40 mouse cellular contexts compared by ENCODE assay signal in genomic region chr14:33931853-33932252, GRCm38 (mm10). TPM values are rescaled to one million over a fixed set of nuclear protein-coding genes. Genes with fewer than 3 reads are reported as not detected.
DNase-seq lines count a peak whose midpoint lies in the region; ATAC-seq and TF ChIP-seq lines count a peak whose summit lies in the region.
"Had no signal": no experiment of that assay in that cellular context is flagged by ENCODE, and none has a peak within 500 bp of the region (broad histone marks: within the 10 kb centered on the region; RNA-seq: fewer than 3 reads in every experiment).

No protein-coding gene starts in this region.

- H3K79me2 ChIP-seq in heart, adult 2 months (replicated peaks; ENCODE audit: control insufficient read depth, insufficient read depth, low read length): no peaks in the 10 kb centered on the region

- H3K4me1 ChIP-seq in heart, embryonic 14.5 days (ENCODE audit: control insufficient read depth in 2 of 2, insufficient read depth in 2 of 2, low read length in 2 of 2): no peaks in the 10 kb centered on the region
- H3K4me1 ChIP-seq in heart, adult 2 months (ENCODE audit: control insufficient read depth, insufficient read depth, low read length): no peaks in the 10 kb centered on the region
- no peaks in the 10 kb centered on the region for H3K4me1 ChIP-seq in stomach, embryonic 16.5 days (ENCODE audit: control insufficient read depth, insufficient read depth, low read length)
- no peaks in the 10 kb centered on the region for H3K4me1 ChIP-seq in stomach, postnatal 0 days (replicated peaks; ENCODE audit: control insufficient read depth, insufficient read depth)
- H3K4me1 ChIP-seq: intestine, embryonic 15.5 days; liver, embryonic 15.5 days; stomach, embryonic 15.5 days had no signal

- H3K27ac ChIP-seq in heart, embryonic 14.5 days (replicated peaks in 1 of 2; ENCODE audit: control insufficient read depth in 1 of 2, insufficient read depth in 1 of 2, low read depth in 2 of 2, low read length in 2 of 2): no peak overlapping the region
- no peak overlapping the region for H3K27ac ChIP-seq in heart, adult 2 months
- no peak overlapping the region for H3K27ac ChIP-seq in stomach, embryonic 16.5 days (ENCODE audit: low read length)
- no peak overlapping the region for H3K27ac ChIP-seq in stomach, postnatal 0 days (replicated peaks)
- H3K27ac ChIP-seq: gastrocnemius, adult 2 months; hindbrain, postnatal 0 days; intestine, embryonic 15.5 days; liver, embryonic 15.5 days; lung, embryonic 15.5 days; stomach, embryonic 15.5 days had no signal

- H3K4me2 ChIP-seq in heart, embryonic 14.5 days (ENCODE audit: low read length): peak overlapping the region; percentile 4; the same call in 1 of the 2 replicates
- H3K4me2 ChIP-seq in stomach, embryonic 16.5 days (ENCODE audit: low read depth, low read length): no peak overlapping the region
- H3K4me2 ChIP-seq in stomach, postnatal 0 days (replicated peaks; ENCODE audit: low read depth): no peak overlapping the region
- H3K4me2 ChIP-seq: intestine, embryonic 15.5 days; liver, embryonic 15.5 days; lung, embryonic 15.5 days; midbrain, embryonic 11.5 days; stomach, embryonic 15.5 days had no signal

- no peak for TF ChIP-seq EP300 in heart, adult 2 months (IDR thresholded peaks at IDR 0.05; ENCODE audit: insufficient read depth, low read depth, low read length)
- TF ChIP-seq EP300 in stomach, postnatal 0 days (optimal IDR thresholded peaks at IDR 0.05): no peak

- no peak for ATAC-seq in heart, embryonic 14.5 days (ENCODE audit: insufficient number of reproducible peaks, insufficient read depth, low FRiP score, low read depth)
- ATAC-seq in stomach, embryonic 16.5 days (ENCODE audit: insufficient read depth, low FRiP score): peak; percentile 33; the same call in 1 of the 2 replicates
- ATAC-seq in stomach, postnatal 0 days (ENCODE audit: low FRiP score, low TSS enrichment): no peak
- ATAC-seq: forebrain, embryonic 16.5 days; hindbrain, postnatal 0 days; intestine, embryonic 15.5 days; midbrain, embryonic 16.5 days had no signal

- 27% methylated on average over 17 of the region's 17 CpGs for WGBS in heart, embryonic 14.5 days
- WGBS in heart, adult 2 months: 47% methylated on average over 17 of the region's 17 CpGs
- WGBS in stomach, embryonic 16.5 days: 48% methylated on average over 17 of the region's 17 CpGs
- WGBS in stomach, postnatal 0 days: 59% methylated on average over 17 of the region's 17 CpGs

- H3K9ac ChIP-seq in heart, embryonic 14.5 days (ENCODE audit: low read length): no peak overlapping the region
- H3K9ac ChIP-seq in heart, adult 2 months (ENCODE audit: low read depth, low read length): no peak overlapping the region
- H3K9ac ChIP-seq in stomach, embryonic 16.5 days (ENCODE audit: low read length): no peak overlapping the region
- H3K9ac ChIP-seq in stomach, postnatal 0 days (ENCODE audit: low read length): no peak overlapping the region
- H3K9ac ChIP-seq: intestine, embryonic 15.5 days; liver, embryonic 15.5 days; lung, embryonic 15.5 days; stomach, embryonic 15.5 days had no signal

- DNase-seq in adrenal gland, adult 2 months: peak; percentile 35
- no peak for DNase-seq in adrenal gland, postnatal 14 days
- no peak for DNase-seq in heart, adult 2 months
- no peak for DNase-seq in stomach, postnatal 0 days (ENCODE audit: low spot score)
- no peak for DNase-seq in spleen, postnatal 14 days (ENCODE audit: low spot score in 2 of 2)
- DNase-seq: adrenal gland, postnatal 10 days; cerebellum, adult 11 months; cerebellum, adult 9-10 months; cerebellum, postnatal 36 days; gastrocnemius, adult 2 months; gastrocnemius, postnatal 36 days; heart, adult 18-20 months; kidney, adult 8-10 months; kidney, postnatal 10 days; layer of hippocampus, postnatal 36 days; retina, postnatal 1 day; right cerebral cortex, postnatal 14 days; thymus, postnatal 4 days had no signal

- no peak for TF ChIP-seq CTCF in heart, adult 2 months (IDR thresholded peaks at IDR 0.05)
- no peak for TF ChIP-seq CTCF in stomach, postnatal 0 days (IDR thresholded peaks at IDR 0.05; ENCODE audit: low read depth)

- TF ChIP-seq POLR2A in heart, adult 2 months (IDR thresholded peaks at IDR 0.05; ENCODE audit: insufficient read depth, low read depth, low read length): no peak

- intact Hi-C loops in heart, adult 2 months (cut with DNase I): loop anchor here (2.0 kb wide), 1 partner anchor 259 kb away; no protein-coding TSS in a partner anchor

- H3K9me3 ChIP-seq in heart, embryonic 14.5 days (ENCODE audit: control insufficient read depth, low read length): no peaks in the 10 kb centered on the region
- H3K9me3 ChIP-seq in stomach, embryonic 16.5 days (replicated peaks; ENCODE audit: control insufficient read depth, low read length): no peaks in the 10 kb centered on the region
- H3K9me3 ChIP-seq in stomach, postnatal 0 days (ENCODE audit: control insufficient read depth, low read length): no peaks in the 10 kb centered on the region
- H3K9me3 ChIP-seq: intestine, embryonic 15.5 days; liver, embryonic 15.5 days; lung, embryonic 15.5 days; stomach, embryonic 15.5 days had no signal

- no peak overlapping the region for H3K4me3 ChIP-seq in heart, embryonic 14.5 days (ENCODE audit: control insufficient read depth in 1 of 2, insufficient read depth in 1 of 2, low read depth in 1 of 2, low read length in 2 of 2)
- H3K4me3 ChIP-seq in heart, adult 2 months: no peak overlapping the region
- H3K4me3 ChIP-seq in stomach, embryonic 16.5 days (replicated peaks; ENCODE audit: low read length): no peak overlapping the region
- H3K4me3 ChIP-seq in stomach, postnatal 0 days (ENCODE audit: low read depth, low read length): no peak overlapping the region
- H3K4me3 ChIP-seq: erythroblast, embryonic 14.5 days; gastrocnemius, adult 2 months; intestine, embryonic 15.5 days; liver, embryonic 15.5 days; lung, embryonic 15.5 days; stomach, embryonic 15.5 days had no signal

- H3K36me3 ChIP-seq in heart, embryonic 14.5 days (ENCODE audit: control insufficient read depth, insufficient read depth, low read length): no peaks in the 10 kb centered on the region
- no peaks in the 10 kb centered on the region for H3K36me3 ChIP-seq in heart, adult 2 months (ENCODE audit: control insufficient read depth, insufficient read depth, low read length)
- no peaks in the 10 kb centered on the region for H3K36me3 ChIP-seq in stomach, embryonic 16.5 days (ENCODE audit: control insufficient read depth, insufficient read depth, low read length)
- no peaks in the 10 kb centered on the region for H3K36me3 ChIP-seq in stomach, postnatal 0 days (ENCODE audit: control insufficient read depth, insufficient read depth, low read length)
- H3K36me3 ChIP-seq: intestine, embryonic 15.5 days; liver, embryonic 15.5 days; lung, embryonic 15.5 days; stomach, embryonic 15.5 days had no signal

- peaks cover 58% of the 10 kb centered on the region for H3K27me3 ChIP-seq in heart, embryonic 14.5 days (ENCODE audit: control insufficient read depth, insufficient read depth, low read length)
- peaks cover 2% of the 10 kb centered on the region for H3K27me3 ChIP-seq in heart, adult 2 months (ENCODE audit: control insufficient read depth, insufficient read depth, low read length)
- H3K27me3 ChIP-seq in stomach, embryonic 16.5 days (ENCODE audit: control insufficient read depth, insufficient read depth, low read length): peaks cover 19% of the 10 kb centered on the region
- H3K27me3 ChIP-seq in stomach, postnatal 0 days (ENCODE audit: control insufficient read depth, insufficient read depth, low read length): no peaks in the 10 kb centered on the region

RNA-seq across cellular contexts. Expression of gene Gdf10, which starts 8.5 kb away (rescaled TPM):
- 10 to 100 TPM; 11.2 to 24.6 TPM for total RNA-seq in adrenal gland, adult 2 months (2021)
- polyA plus RNA-seq in adrenal gland, adult 2 months (2012; rRNA removed): 50.5 and 52.1 TPM in 2 replicates
- 10.1 and 12.8 TPM in 2 replicates for total RNA-seq in adrenal gland, postnatal 14 days (2021)
- polyA plus RNA-seq in heart, embryonic 14.5 days (2014; fragmentation: Nextera tagmentation; extraction: Ambion mirVana): 0.93 and 2.7 TPM in 2 replicates
- total RNA-seq in heart, adult 2 months (2021): 1 to 10 TPM; 1.0 to 1.1 TPM
- 1.8 and 3.8 TPM in 2 replicates for polyA plus RNA-seq in heart, adult 2 months (2012; rRNA removed)
- 5.3 and 6.3 TPM in 2 replicates for polyA plus RNA-seq in stomach, embryonic 16.5 days (2015; fragmentation: Nextera tagmentation; extraction: Ambion mirVana)
- 2.0 and 2.2 TPM in 2 replicates for polyA plus RNA-seq in stomach, postnatal 0 days (2015; fragmentation: Nextera tagmentation; extraction: Ambion mirVana)
- total RNA-seq: megakaryocyte, adult 5-6 weeks had no signal
- polyA plus RNA-seq: erythroblast, embryonic 14.5 days had no signal

RNA-seq across cellular contexts. Expression of gene Gdf2, which starts 9.0 kb away (rescaled TPM):
- not detected for total RNA-seq in adrenal gland, adult 2 months (2021)
- polyA plus RNA-seq in adrenal gland, adult 2 months (2012; rRNA removed): 0.03 TPM in 1 of 2 replicates, not detected in the other
- 3.1 TPM in 1 of 2 replicates, not detected in the other for total RNA-seq in adrenal gland, postnatal 14 days (2021)
- polyA plus RNA-seq in heart, embryonic 14.5 days (2014; fragmentation: Nextera tagmentation; extraction: Ambion mirVana): 0.22 TPM in 1 of 2 replicates, not detected in the other
- total RNA-seq in heart, adult 2 months (2021): under 1 TPM; 0.10 to 0.34 TPM
- 0.16 and 0.20 TPM in 2 replicates for polyA plus RNA-seq in heart, adult 2 months (2012; rRNA removed)
- polyA plus RNA-seq in stomach, embryonic 16.5 days (2015; fragmentation: Nextera tagmentation; extraction: Ambion mirVana): 0.48 and 0.50 TPM in 2 replicates
- polyA plus RNA-seq in stomach, postnatal 0 days (2015; fragmentation: Nextera tagmentation; extraction: Ambion mirVana): 0.02 and 0.07 TPM in 2 replicates
- total RNA-seq: gastrocnemius, adult 2 months; gastrocnemius, postnatal 36 days; layer of hippocampus, postnatal 36 days; megakaryocyte, adult 5-6 weeks had no signal
- polyA plus RNA-seq: embryonic facial prominence, embryonic 14.5 days; erythroblast, embryonic 14.5 days; forebrain, embryonic 11.5 days; forebrain, embryonic 16.5 days; hindbrain, embryonic 11.5 days; large intestine, adult 2 months; lung, embryonic 15.5 days; midbrain, embryonic 11.5 days; midbrain, embryonic 16.5 days; neural tube, embryonic 14.5 days; small intestine, adult 2 months; thymus, postnatal 0 days had no signal

RNA-seq across cellular contexts. Expression of gene Rbp3, which starts 21.9 kb away (rescaled TPM):
- not detected for total RNA-seq in adrenal gland, adult 2 months (2021)
- not detected in 2 replicates for polyA plus RNA-seq in adrenal gland, adult 2 months (2012; rRNA removed)
- not detected in 2 replicates for total RNA-seq in adrenal gland, postnatal 14 days (2021)
- not detected in 2 replicates for polyA plus RNA-seq in heart, embryonic 14.5 days (2014; fragmentation: Nextera tagmentation; extraction: Ambion mirVana)
- total RNA-seq in heart, adult 2 months (2021): not detected
- not detected in 2 replicates for polyA plus RNA-seq in heart, adult 2 months (2012; rRNA removed)
- not detected in 2 replicates for polyA plus RNA-seq in stomach, embryonic 16.5 days (2015; fragmentation: Nextera tagmentation; extraction: Ambion mirVana)
- polyA plus RNA-seq in stomach, postnatal 0 days (2015; fragmentation: Nextera tagmentation; extraction: Ambion mirVana): 0.01 TPM in 1 of 2 replicates, not detected in the other
- total RNA-seq: gastrocnemius, adult 2 months; gastrocnemius, postnatal 36 days; heart, adult 18-20 months; liver, adult 2 months; megakaryocyte, adult 5-6 weeks had no signal
- polyA plus RNA-seq: embryonic facial prominence, embryonic 14.5 days; erythroblast, embryonic 14.5 days; forebrain, embryonic 11.5 days; forebrain, embryonic 16.5 days; heart, postnatal 0 days; hindbrain, embryonic 11.5 days; intestine, embryonic 15.5 days; large intestine, adult 2 months; limb, embryonic 11.5 days; liver, adult 2 months; midbrain, embryonic 11.5 days; neural tube, embryonic 14.5 days; small intestine, adult 2 months; stomach, embryonic 15.5 days; thymus, postnatal 0 days had no signal

RNA-seq across cellular contexts. Expression of gene Zfp488, which starts 46.7 kb away (rescaled TPM):
- total RNA-seq in adrenal gland, adult 2 months (2021): under 1 TPM in 1 of 2 experiments, not detected in 1; 0.07 TPM
- 0.02 TPM in 1 of 2 replicates, not detected in the other for polyA plus RNA-seq in adrenal gland, adult 2 months (2012; rRNA removed)
- total RNA-seq in adrenal gland, postnatal 14 days (2021): not detected in 2 replicates
- not detected in 2 replicates for polyA plus RNA-seq in heart, embryonic 14.5 days (2014; fragmentation: Nextera tagmentation; extraction: Ambion mirVana)
- not detected for total RNA-seq in heart, adult 2 months (2021)
- not detected in 2 replicates for polyA plus RNA-seq in heart, adult 2 months (2012; rRNA removed)
- 0.06 TPM in 2 replicates for polyA plus RNA-seq in stomach, embryonic 16.5 days (2015; fragmentation: Nextera tagmentation; extraction: Ambion mirVana)
- 0.04 TPM in 1 of 2 replicates, not detected in the other for polyA plus RNA-seq in stomach, postnatal 0 days (2015; fragmentation: Nextera tagmentation; extraction: Ambion mirVana)
- total RNA-seq: gastrocnemius, adult 2 months; gastrocnemius, postnatal 36 days; megakaryocyte, adult 5-6 weeks had no signal
- polyA plus RNA-seq: erythroblast, embryonic 14.5 days; heart, postnatal 0 days; large intestine, adult 2 months; liver, adult 2 months; liver, embryonic 15.5 days; lung, embryonic 15.5 days; midbrain, embryonic 11.5 days; small intestine, adult 2 months; thymus, postnatal 0 days had no signal
